Mouse (Mus musculus) skeletal muscle tissue, adult 2 months (tissue): ENCODE measurements at regions not wholly inside any gene's neighbourhood (a gene's known extent, or its start where the extent isn't known, plus 50 kb on each side); places are given as distances from the start of the nearest gene placed in this dataset.
A peak's percentile ranks its signal among the peaks of the same experiment; 100 is the strongest.

ENCODE experiments used
- DNase-seq: peaks from one replicate; pipeline ENCODE4 v3.0.0-alpha.2; 2012; ENCODE audit warnings: low read depth, low spot score

- DNase-seq, result no peak
Observed at GRCm38 (mm10) chr5:54741440-54741839, 743.1 kb downstream of the Stim2 start.

GRCm38 (mm10) chr5:54746973-54747372 is 748.7 kb downstream of the Stim2 start:
- no peak for DNase-seq

- no peak for DNase-seq
Observed at GRCm38 (mm10) chr5:54753372-54753771, 755.1 kb downstream of the Stim2 start.

GRCm38 (mm10) chr5:54759657-54760056 is 761.4 kb downstream of the Stim2 start:
- DNase-seq, result peak; percentile 17

- DNase-seq, result no peak
Observed at GRCm38 (mm10) chr5:54763019-54763418, 764.7 kb downstream of the Stim2 start.

- no peak for DNase-seq
Observed at GRCm38 (mm10) chr5:54796953-54797450, 798.7 kb downstream of the Stim2 start.

GRCm38 (mm10) chr5:54827076-54827475 is 828.8 kb downstream of the Stim2 start:
- no peak for DNase-seq
